Comparison of ENCODE assay signal across 9 mouse cellular contexts in the genomic region with DNA sequence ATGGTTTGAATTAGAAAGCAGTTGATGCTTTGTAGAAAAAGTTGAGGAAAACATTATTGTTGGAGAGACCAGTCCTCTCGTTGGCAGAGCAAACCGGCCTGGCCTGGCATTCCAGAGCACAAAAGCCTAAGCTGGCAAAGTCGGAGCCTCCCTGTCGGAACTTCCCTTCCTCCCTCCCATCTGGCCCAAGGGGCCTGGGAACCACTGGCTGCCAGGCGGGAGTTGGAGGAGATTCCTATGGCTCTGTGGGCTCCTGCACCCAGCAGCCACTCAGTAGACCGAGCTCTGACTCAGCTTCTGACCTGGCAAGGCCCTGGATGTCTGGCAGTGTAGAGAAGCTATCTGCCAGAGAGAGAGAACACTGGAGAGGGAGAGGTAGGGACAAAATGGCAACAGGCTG. TPM values are rescaled to one million over a fixed set of nuclear protein-coding genes. Genes with fewer than 3 reads are reported as not detected.
DNase-seq lines count a peak whose midpoint lies in the region; TF ChIP-seq lines count a peak whose summit lies in the region.
"Had no signal": no experiment of that assay in that cellular context is flagged by ENCODE, and none has a peak within 500 bp of the region (broad histone marks: within the 10 kb centered on the region; RNA-seq: fewer than 3 reads in every experiment).

No protein-coding gene starts in this region.

- DNase-seq in adrenal gland, adult 2 months, result peak; percentile 76
- DNase-seq in adrenal gland, adult 8-10 months, result no peak
- peak; percentile 99 for DNase-seq in Muller cell, postnatal 12 days (ENCODE audit: inconsistent ontology term)
- DNase-seq in frontal cortex, postnatal 10 days (ENCODE audit: low spot score in 2 of 2), result peak; percentile 37 to 61
- peak; percentile 47 to 79 for DNase-seq in layer of hippocampus, postnatal 14 days (ENCODE audit: low spot score in 2 of 2)
- DNase-seq in retina, postnatal 1 day, result no peak
- DNase-seq in lung, adult 2 months, result no peak
- DNase-seq in embryo, embryonic 9.5 days (ENCODE audit: extremely low spot score), result no peak

- no peak overlapping the region for H3K4me3 ChIP-seq in lung, adult 2 months (replicated peaks; ENCODE audit: extremely low read depth, low read depth, low read length)
- H3K4me3 ChIP-seq: heart, embryonic 13.5 days had no signal

- no peak for TF ChIP-seq CTCF in lung, adult 2 months (IDR thresholded peaks at IDR 0.05; ENCODE audit: insufficient read depth, low read length)

- no peaks in the 10 kb centered on the region for H3K4me1 ChIP-seq in lung, adult 2 months (ENCODE audit: control insufficient read depth, insufficient read depth, low read length)

- WGBS in lung, adult 2 months, result 63% methylated on average over 6 of the region's 6 CpGs

- no peak for TF ChIP-seq POLR2A in lung, adult 2 months (IDR thresholded peaks at IDR 0.05; ENCODE audit: borderline replicate concordance, extremely low read depth, low read depth, low read length)

RNA-seq across cellular contexts. Expression of a gene that starts 34.3 kb away (rescaled TPM):
- under 1 TPM; 0.06 to 0.24 TPM for total RNA-seq in adrenal gland, adult 2 months (2021)
- 0.43 and 1.0 TPM in 2 replicates for polyA plus RNA-seq in adrenal gland, adult 2 months (2012; rRNA removed)
- total RNA-seq in adrenal gland, adult 8-10 months (2022), result 1 to 10 TPM in 1 of 4 experiments, under 1 TPM in 2, not detected in 1; 0.15 to 1.0 (median 0.34) TPM
- under 1 TPM; 0.69 to 0.78 TPM for total RNA-seq in layer of hippocampus, postnatal 14 days (2021)
- polyA plus RNA-seq in lung, adult 2 months (2012; rRNA removed), result 3.5 and 4.9 TPM in 2 replicates

RNA-seq across cellular contexts. Expression of a gene that starts 55.4 kb away (rescaled TPM):
- total RNA-seq in adrenal gland, adult 2 months (2021), result under 1 TPM in 1 of 2 experiments, not detected in 1; 0.45 TPM
- 0.13 and 0.17 TPM in 2 replicates for polyA plus RNA-seq in adrenal gland, adult 2 months (2012; rRNA removed)
- under 1 TPM in 2 of 4 experiments, not detected in 2; 0.24 to 0.25 TPM for total RNA-seq in adrenal gland, adult 8-10 months (2022)
- not detected for total RNA-seq in layer of hippocampus, postnatal 14 days (2021)
- 1.0 and 1.3 TPM in 2 replicates for polyA plus RNA-seq in lung, adult 2 months (2012; rRNA removed)
- polyA plus RNA-seq: heart, embryonic 13.5 days had no signal

Comparison
In these comparisons a context has a peak if more than half of its experiments do, and no peak if none do; other contexts are left out.
1. DNase-seq: peak in adrenal gland, adult 2 months (single experiment), Muller cell, postnatal 12 days (single experiment), frontal cortex, postnatal 10 days (2 of 2) and layer of hippocampus, postnatal 14 days (2 of 2); none in adrenal gland, adult 8-10 months (single experiment), retina, postnatal 1 day (single experiment), lung, adult 2 months (single experiment) and embryo, embryonic 9.5 days (single experiment).